In the genomic region with DNA sequence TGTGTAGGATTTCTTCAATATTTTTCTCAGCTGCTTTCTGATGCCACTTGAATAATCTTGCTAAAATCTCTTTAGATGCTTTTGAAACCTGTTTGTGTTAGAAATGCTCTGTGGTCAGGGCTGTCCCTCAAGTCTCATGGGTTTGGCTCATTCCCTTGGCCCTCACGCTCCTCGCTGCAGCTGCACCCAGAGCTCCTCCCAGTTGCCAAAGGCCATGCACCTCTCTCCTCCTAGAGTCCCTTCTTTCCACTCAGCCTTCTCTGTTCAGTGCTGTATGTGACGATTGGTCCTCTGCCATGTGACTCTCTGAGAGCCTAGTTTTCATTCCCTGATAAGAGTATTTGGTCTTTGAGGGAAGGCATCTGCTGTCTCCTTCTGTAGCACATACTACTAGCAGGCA, we compare ENCODE assay signal across 22 mouse cellular contexts.
"Had no signal": no experiment of that assay in that cellular context is flagged by ENCODE, and none has a peak within 500 bp of the region (broad histone marks: within the 10 kb centered on the region; RNA-seq: fewer than 3 reads in every experiment).

No protein-coding gene starts in this region.

- ATAC-seq: hindbrain, postnatal 0 days; intestine, embryonic 16.5 days; liver, embryonic 12.5 days had no signal

- DNase-seq: gastrocnemius, postnatal 14 days; gastrocnemius, postnatal 36 days; heart, adult 11 months; heart, adult 2 months; heart, postnatal 14 days; heart, postnatal 36 days; kidney, adult 11 months; kidney, adult 2 months; kidney, postnatal 14 days; kidney, postnatal 36 days; left cerebral cortex, postnatal 4 days had no signal

- H3K27ac ChIP-seq: heart, adult 2 months; heart, embryonic 13.5 days; heart, embryonic 15.5 days; hindbrain, embryonic 13.5 days; hindbrain, embryonic 15.5 days; hindbrain, postnatal 0 days; limb, embryonic 13.5 days; limb, embryonic 15.5 days; liver, embryonic 12.5 days; liver, embryonic 14.5 days had no signal

- H3K4me1 ChIP-seq: heart, embryonic 15.5 days; hindbrain, embryonic 13.5 days; hindbrain, embryonic 15.5 days; limb, embryonic 13.5 days; limb, embryonic 15.5 days; liver, embryonic 12.5 days had no signal

- H3K27me3 ChIP-seq: heart, embryonic 13.5 days; heart, embryonic 15.5 days; hindbrain, embryonic 13.5 days; hindbrain, embryonic 15.5 days; limb, embryonic 13.5 days; limb, embryonic 15.5 days; liver, embryonic 12.5 days had no signal

- H3K9ac ChIP-seq: heart, embryonic 13.5 days; heart, embryonic 15.5 days; hindbrain, embryonic 13.5 days; hindbrain, embryonic 15.5 days; limb, embryonic 13.5 days; limb, embryonic 15.5 days; liver, embryonic 12.5 days; liver, embryonic 14.5 days had no signal

- H3K9me3 ChIP-seq: heart, embryonic 13.5 days; heart, embryonic 15.5 days; hindbrain, embryonic 13.5 days; hindbrain, embryonic 15.5 days; limb, embryonic 13.5 days; limb, embryonic 15.5 days; liver, embryonic 12.5 days had no signal

- H3K4me2 ChIP-seq: heart, embryonic 11.5 days; heart, embryonic 13.5 days; heart, embryonic 15.5 days; hindbrain, embryonic 13.5 days; hindbrain, embryonic 15.5 days; limb, embryonic 13.5 days; limb, embryonic 15.5 days; liver, embryonic 12.5 days had no signal

- H3K4me3 ChIP-seq: heart, adult 2 months; heart, embryonic 13.5 days; heart, embryonic 15.5 days; hindbrain, embryonic 13.5 days; hindbrain, embryonic 15.5 days; limb, embryonic 13.5 days; limb, embryonic 15.5 days; liver, embryonic 12.5 days had no signal
